In genomic region chr4:141660884-141661283, GRCm38 (mm10) we compare ENCODE assay signal across 26 mouse cellular contexts. TPM values are rescaled to one million over a fixed set of nuclear protein-coding genes. Genes with fewer than 3 reads are reported as not detected.
"Had no signal": no experiment of that assay in that cellular context is flagged by ENCODE, and none has a peak within 500 bp of the region (broad histone marks: within the 10 kb centered on the region; RNA-seq: fewer than 3 reads in every experiment).

No protein-coding gene starts in this region.

- H3K9ac ChIP-seq: lung, embryonic 14.5 days; neural tube, embryonic 13.5 days; neural tube, embryonic 15.5 days had no signal

- H3K4me3 ChIP-seq: midbrain, embryonic 10.5 days; myocyte; neural tube, embryonic 13.5 days; neural tube, embryonic 15.5 days had no signal

- DNase-seq: lung, adult 18-20 months; lung, embryonic 14.5 days; lung, postnatal 10 days; lung, postnatal 4 days; midbrain, embryonic 14.5 days; retina, postnatal 1 day; right cerebral cortex, adult 18-20 months; right cerebral cortex, postnatal 25 days; right cerebral cortex, postnatal 4 days; spleen, adult 18-20 months; thymus, adult 18-20 months; thymus, postnatal 14 days; thymus, postnatal 36 days had no signal

- H3K27me3 ChIP-seq: neural tube, embryonic 13.5 days; neural tube, embryonic 15.5 days had no signal

- H3K27ac ChIP-seq: midbrain, embryonic 10.5 days; neural tube, embryonic 13.5 days; neural tube, embryonic 15.5 days had no signal

- H3K4me2 ChIP-seq: lung, embryonic 14.5 days; neural tube, embryonic 13.5 days; neural tube, embryonic 15.5 days had no signal

- H3K9me3 ChIP-seq: midbrain, embryonic 10.5 days; neural tube, embryonic 13.5 days; neural tube, embryonic 15.5 days had no signal

- ATAC-seq: midbrain, embryonic 16.5 days had no signal

RNA-seq across cellular contexts. Expression of gene Rsc1a1, which starts 24.5 kb away (rescaled TPM):
- polyA plus RNA-seq: liver, embryonic 16.5 days; lung, embryonic 16.5 days; midbrain, embryonic 14.5 days; neural tube, embryonic 11.5 days; neural tube, embryonic 13.5 days; neural tube, embryonic 15.5 days; stomach, embryonic 16.5 days; thymus, postnatal 0 days had no signal

RNA-seq across cellular contexts. Expression of gene Slc25a34, which starts 37.3 kb away (rescaled TPM):
- total RNA-seq: megakaryocyte, adult 5-6 weeks; megakaryocyte-erythroid progenitor cell, adult 5-6 weeks had no signal
- polyA plus RNA-seq: lung, embryonic 14.5 days; neural tube, embryonic 11.5 days; stomach, embryonic 14.5 days; thymus, postnatal 0 days had no signal

RNA-seq across cellular contexts. Expression of gene Fblim1, which starts 55.0 kb away (rescaled TPM):
- total RNA-seq: megakaryocyte, adult 5-6 weeks; megakaryocyte-erythroid progenitor cell, adult 5-6 weeks had no signal
